Mouse (Mus musculus) myocyte (in vitro differentiated cells): ENCODE measurements around the gene Gm572. TPM values are rescaled to one million over a fixed set of nuclear protein-coding genes. Genes with fewer than 3 reads are reported as not detected.

Experiments used
- H3K27me3 ChIP-seq: one replicate; pipeline ENCODE4 v1.6.1; 2011; ENCODE audit not compliant: control insufficient read depth, insufficient read depth, insufficient read length
- H3K36me3 ChIP-seq: one replicate; pipeline ENCODE4 v1.6.1; 2011; ENCODE audit not compliant: control insufficient read depth, insufficient read depth
- H3K4me2 ChIP-seq: one replicate; pipeline ENCODE4 v1.6.1; 2011; ENCODE audit warnings: low read depth, control low read depth
- H3K4me3 ChIP-seq: one replicate; pipeline ENCODE4 v1.5.1; 2011; ENCODE audit warnings: mild to moderate bottlenecking, control low read depth, moderate library complexity
- H3K79me2 ChIP-seq: one replicate; pipeline ENCODE4 v1.6.1; 2011; ENCODE audit not compliant: control insufficient read depth, insufficient read depth
- H3ac ChIP-seq: one replicate; pipeline ENCODE4 v1.6.1; 2011; ENCODE audit not compliant: control insufficient read depth, insufficient read length
- CEBPB ChIP-seq: IDR thresholded peaks from 2 replicates; pipeline ENCODE4 v1.6.1; 2011; ENCODE audit warnings: mild to moderate bottlenecking, moderate library complexity; ENCODE audit not compliant: poor library complexity, insufficient read depth, severe bottlenecking
- E2F4 ChIP-seq: IDR thresholded peaks from one replicate; pipeline ENCODE4 v1.6.1; 2011; ENCODE audit warnings: mild to moderate bottlenecking, control low read depth, moderate library complexity; ENCODE audit not compliant: insufficient read depth
- MAX ChIP-seq: IDR thresholded peaks from one replicate; pipeline ENCODE4 v1.6.1; 2011; ENCODE audit warnings: low read depth, mild to moderate bottlenecking, control low read depth
- MYOD1 ChIP-seq, 3 experiments: IDR thresholded peaks; one replicate each; pipeline ENCODE4 v1.6.1; 2011; ENCODE audit warnings: control low read depth in 2 of 3, low read depth in 2 of 3, mild to moderate bottlenecking in 2 of 3, moderate library complexity in 1 of 3; ENCODE audit not compliant: insufficient read length in 2 of 3, control insufficient read depth in 1 of 3
- MYOG ChIP-seq, 3 experiments: IDR thresholded peaks; one replicate each; pipeline ENCODE4 v1.6.1; 2011; ENCODE audit warnings: control low read depth in 2 of 3, low read depth in 2 of 3, mild to moderate bottlenecking in 2 of 3; ENCODE audit not compliant: insufficient read length in 2 of 3, control insufficient read depth in 1 of 3, insufficient read depth in 1 of 3
- POLR2A ChIP-seq: IDR thresholded peaks from one replicate; pipeline ENCODE4 v1.6.1; 2011; ENCODE audit warnings: low read depth, mild to moderate bottlenecking, control low read depth, moderate library complexity; ENCODE audit not compliant: insufficient read length
- POLR2AphosphoS2 ChIP-seq: IDR thresholded peaks from one replicate; pipeline ENCODE4 v1.6.1; 2011; ENCODE audit warnings: low read depth, control low read depth; ENCODE audit not compliant: insufficient read length
- REST ChIP-seq: IDR thresholded peaks from one replicate; pipeline ENCODE4 v1.6.1; 2011; ENCODE audit warnings: mild to moderate bottlenecking, control low read depth, moderate library complexity; ENCODE audit not compliant: insufficient read depth, insufficient read length
- SRF ChIP-seq: IDR thresholded peaks from one replicate; pipeline ENCODE4 v1.6.1; 2011; ENCODE audit warnings: low read depth; ENCODE audit not compliant: control insufficient read depth, insufficient read length
- TCF12 ChIP-seq: IDR thresholded peaks from one replicate; pipeline ENCODE4 v1.6.1; 2011; ENCODE audit warnings: mild to moderate bottlenecking, control low read depth; ENCODE audit not compliant: poor library complexity, insufficient read depth, severe bottlenecking
- TCF3 ChIP-seq: IDR thresholded peaks from one replicate; pipeline ENCODE4 v1.6.1; 2011; ENCODE audit warnings: low read depth, control low read depth; ENCODE audit not compliant: insufficient read length
- USF1 ChIP-seq: IDR thresholded peaks from one replicate; pipeline ENCODE4 v1.6.1; 2011; ENCODE audit warnings: low read depth, mild to moderate bottlenecking, control low read depth, moderate library complexity
- polyA plus RNA-seq: library from polyadenylated mRNA; unstranded; fragments of >200 nt; fragmentation: generic; extraction: Trizol; gene quantifications from one replicate; pipeline ENCODE4 v1.2.1, GENCODE M21; 2012; ENCODE audit warnings: missing spikeins

The Gm572 gene
- polyA plus RNA-seq, 1 experiment = 0.16 TPM

DNA sequence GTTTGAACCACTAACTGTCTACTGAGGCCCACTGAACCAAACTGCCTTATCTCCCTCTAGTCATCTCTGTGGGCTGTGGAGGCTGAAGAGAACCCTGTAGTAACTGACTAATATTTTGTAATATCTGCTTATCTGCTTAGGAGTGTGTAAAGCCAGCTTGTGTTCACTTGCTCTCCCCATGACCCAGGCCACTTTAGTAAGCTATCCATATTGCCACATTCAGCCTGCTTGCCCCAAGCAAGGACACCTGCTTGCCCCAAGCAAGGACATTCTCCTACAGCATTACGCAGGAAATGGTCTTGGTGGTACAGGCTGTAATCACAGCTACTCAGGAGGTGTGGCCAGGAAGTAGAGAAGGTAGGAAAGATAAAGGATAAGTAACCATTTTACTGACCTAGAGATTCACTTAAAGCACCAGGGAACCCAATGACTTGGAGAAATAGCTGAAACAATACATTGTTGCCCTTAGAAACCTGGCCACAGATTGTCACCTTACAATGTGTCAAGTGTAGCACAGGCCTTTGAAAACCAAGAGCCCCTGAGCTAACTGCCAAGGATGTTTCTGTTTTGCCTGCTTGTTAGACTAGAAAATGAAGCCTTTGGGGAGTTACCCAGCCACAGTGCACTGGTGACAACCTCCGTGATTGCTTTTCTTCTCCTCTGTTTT is 9.6 kb upstream of the Gm572 start:
- Histone ChIP-seq H3K4me3 (no peak overlapping the region), H3K27me3 (peaks cover 9% of the 10 kb centered on the region), H3K79me2 (no peaks in the 10 kb centered on the region), H3K4me2 (no peak overlapping the region), H3K36me3 (no peaks in the 10 kb centered on the region), H3ac (no peak overlapping the region)
- no peak for TF ChIP-seq MYOD1 (IDR thresholded peaks at IDR 0.05; ENCODE audit: control insufficient read depth in 1 of 3, insufficient read length in 2 of 3, low read depth in 2 of 3)
- no peak for TF ChIP-seq USF1
- TF ChIP-seq MAX = no peak
- TF ChIP-seq CEBPB = no peak
- TF ChIP-seq TCF12 = no peak
- TF ChIP-seq E2F4 = no peak

GRCm38 (mm10) chr4:148635309-148635708 is 7.8 kb upstream of the Gm572 start:
- Histone ChIP-seq H3K4me3 (no peak overlapping the region), H3ac (no peak overlapping the region), H3K36me3 (no peaks in the 10 kb centered on the region), H3K4me2 (no peak overlapping the region), H3K27me3 (peaks cover 9% of the 10 kb centered on the region), H3K79me2 (no peaks in the 10 kb centered on the region)
- no peak for TF ChIP-seq REST

- Histone ChIP-seq H3K27me3 (peaks cover 9% of the 10 kb centered on the region), H3K79me2 (no peaks in the 10 kb centered on the region), H3K4me3 (no peak overlapping the region), H3K36me3 (no peaks in the 10 kb centered on the region), H3ac (no peak overlapping the region), H3K4me2 (no peak overlapping the region)
- TF ChIP-seq E2F4 (no peak), SRF (no peak), MYOG (IDR thresholded peaks at IDR 0.05; ENCODE audit: control insufficient read depth in 1 of 3, insufficient read depth in 1 of 3, insufficient read length in 2 of 3, low read depth in 2 of 3) (no peak), USF1 (no peak), TCF12 (no peak), POLR2A (no peak), REST (no peak), MAX (no peak), POLR2AphosphoS2 (no peak), CEBPB (no peak), TCF3 (no peak)
Observed at GRCm38 (mm10) chr4:148638302-148638701, 4.8 kb upstream of the Gm572 start.

DNA sequence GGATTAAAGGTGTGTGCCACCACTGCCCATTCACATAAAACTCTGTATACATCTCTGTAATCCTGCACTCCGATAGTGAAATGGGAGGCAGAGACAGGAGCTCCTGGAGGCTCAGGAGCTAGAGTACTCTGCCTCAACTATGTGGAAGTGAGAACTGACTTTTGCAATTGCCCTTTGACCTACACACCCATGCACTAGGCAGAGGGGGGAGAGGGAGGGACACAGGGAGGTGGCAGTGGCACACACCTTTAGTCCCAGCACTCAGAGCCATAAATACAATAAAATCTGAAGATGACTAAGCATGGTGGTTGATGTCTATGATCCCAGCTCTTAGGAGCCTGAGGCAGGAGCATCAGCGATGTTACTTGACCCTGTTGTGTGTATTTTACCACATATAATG is 3.7 kb upstream of the Gm572 start:
- no peak overlapping the region for H3K4me2 ChIP-seq
- H3K27me3 ChIP-seq = peaks cover 9% of the 10 kb centered on the region
- no peaks in the 10 kb centered on the region for H3K36me3 ChIP-seq
- H3K4me3 ChIP-seq = no peak overlapping the region
- no peaks in the 10 kb centered on the region for H3K79me2 ChIP-seq
- H3ac ChIP-seq = no peak overlapping the region
- TF ChIP-seq REST (no peak), MYOG (IDR thresholded peaks at IDR 0.05; ENCODE audit: control insufficient read depth in 1 of 3, insufficient read depth in 1 of 3, insufficient read length in 2 of 3, low read depth in 2 of 3) (no peak)

GRCm38 (mm10) chr4:148641121-148641520 is 2.0 kb upstream of the Gm572 start:
- H3ac ChIP-seq = no peak overlapping the region
- no peak for TF ChIP-seq TCF3
- H3K79me2 ChIP-seq = no peaks in the 10 kb centered on the region
- peaks cover 5% of the 10 kb centered on the region for H3K27me3 ChIP-seq
- H3K4me3 ChIP-seq = no peak overlapping the region
- no peaks in the 10 kb centered on the region for H3K36me3 ChIP-seq
- no peak overlapping the region for H3K4me2 ChIP-seq

- no peaks in the 10 kb centered on the region for H3K79me2 ChIP-seq
- no peak overlapping the region for H3K4me3 ChIP-seq
- no peak overlapping the region for H3ac ChIP-seq
Observed at GRCm38 (mm10) chr4:148644157-148644511, 1.0 kb downstream of the Gm572 start.

More at GRCm38 (mm10) chr4:148644157-148644511, 1.0 kb downstream of the Gm572 start:
- no peak for TF ChIP-seq TCF12
- no peak for TF ChIP-seq POLR2A
- no peak for TF ChIP-seq MYOG (IDR thresholded peaks at IDR 0.05; ENCODE audit: control insufficient read depth in 1 of 3, insufficient read depth in 1 of 3, insufficient read length in 2 of 3, low read depth in 2 of 3)
- no peak for TF ChIP-seq POLR2AphosphoS2
- no peak for TF ChIP-seq MAX
- TF ChIP-seq MYOD1 (IDR thresholded peaks at IDR 0.05; ENCODE audit: control insufficient read depth in 1 of 3, insufficient read length in 2 of 3, low read depth in 2 of 3) = no peak
- TF ChIP-seq REST = no peak
- no peak for TF ChIP-seq CEBPB
- no peak for TF ChIP-seq USF1
- peak overlapping the region; percentile 27 for H3K4me2 ChIP-seq
- H3K27me3 ChIP-seq = no peaks in the 10 kb centered on the region
- H3K36me3 ChIP-seq = no peaks in the 10 kb centered on the region
